Mouse (Mus musculus) T-cell, adult 66 days (primary cell): ENCODE measurements around the gene Nat8. TPM values are rescaled to one million over a fixed set of nuclear protein-coding genes. Genes with fewer than 3 reads are reported as not detected.

Source experiments
- total RNA-seq, 2 experiments: library from RNA; stranded (reverse); gene quantifications; 3 replicates in 1 of 2; 4 replicates in 1 of 2; pipeline ENCODE4 v1.2.4; 2023

The Nat8 gene
- total RNA-seq, result not detected

DNA sequence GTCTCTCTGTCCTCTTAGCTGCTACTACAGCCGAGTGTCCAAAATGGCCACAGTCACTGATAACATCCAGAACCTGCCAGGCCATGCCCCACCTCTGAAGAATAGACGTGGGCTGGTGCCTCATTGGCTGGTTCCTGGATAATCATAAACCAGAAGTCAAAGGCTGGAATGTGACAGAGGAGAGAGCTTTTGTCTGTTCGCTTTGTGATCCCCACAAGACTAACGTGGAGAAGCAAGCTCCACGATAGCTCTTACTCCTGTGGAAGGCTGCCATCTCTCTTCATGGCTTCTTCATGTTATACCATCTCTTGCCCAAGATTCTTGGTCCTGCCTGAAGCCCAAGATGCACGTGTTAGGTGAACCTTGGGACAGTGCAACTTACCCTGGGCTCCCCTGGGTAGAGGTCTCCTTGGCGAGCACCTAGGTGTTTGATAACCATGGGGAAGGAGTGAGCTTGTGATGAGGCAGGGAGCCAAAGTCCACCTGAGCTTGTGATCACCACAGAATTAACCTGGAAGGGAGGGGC is at the start of gene Nat8:
Gene Nat8 (minus strand): TSS at position 287 of the 526 bp plus-strand sequence.

DNA sequence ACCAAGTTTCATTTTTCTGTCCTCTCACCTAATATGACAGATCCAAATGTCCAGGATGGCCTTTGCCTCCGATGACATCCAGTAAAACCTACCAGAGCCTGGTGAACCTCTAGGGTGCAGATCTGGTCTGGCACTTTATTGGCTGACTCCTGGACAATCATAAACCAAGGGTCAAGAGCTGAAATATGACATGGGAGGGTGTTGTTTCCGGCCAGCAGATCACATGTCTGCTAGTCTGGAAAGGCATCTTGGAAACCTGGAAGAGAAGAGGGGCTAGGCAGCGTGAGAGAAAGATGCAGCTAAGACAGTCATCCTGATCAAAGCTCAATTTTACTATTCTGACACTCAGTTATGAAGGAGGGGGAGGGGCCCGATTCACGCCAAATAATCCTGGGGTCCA is 37.1 kb upstream of the Nat8 start, which contains the start of gene Nat8f2:
Gene Nat8f2 (minus strand): TSS at position 153 of the 400 bp plus-strand sequence.

DNA sequence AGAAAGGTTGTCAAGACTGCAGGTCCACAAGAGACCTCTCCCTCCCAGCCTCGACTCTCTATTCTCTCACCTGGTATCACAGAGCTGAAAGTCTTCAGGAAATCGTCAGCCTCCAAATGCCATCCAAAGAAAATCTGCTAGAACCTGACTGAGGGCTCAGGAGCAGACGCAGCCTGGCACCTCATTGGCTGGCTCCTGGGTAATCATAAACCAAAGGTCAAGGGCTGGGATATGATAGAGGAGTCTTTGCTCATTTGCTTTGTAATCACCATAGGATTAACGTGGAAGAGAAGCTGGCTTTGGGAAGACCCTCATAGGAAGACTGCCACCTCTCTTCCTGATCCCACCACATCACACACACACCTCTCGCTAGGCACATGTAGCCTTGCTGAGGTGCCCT is 11.0 kb downstream of the Nat8 start, which contains the start of the genes Nat8f6 and Nat8f5:
Gene Nat8f6 (minus strand): TSS at position 118 of the 400 bp plus-strand sequence.
Gene Nat8f5 (minus strand): TSS at position 136 of the 400 bp plus-strand sequence.

Other genes with a start within 250 kb of the Nat8 start
- gene Alms1, start 244.6 kb downstream of the Nat8 start, total RNA-seq, result 1 to 10 TPM; 3.2 to 4.3 TPM
- not detected for gene Nat8f7, start 118.9 kb downstream of the Nat8 start, total RNA-seq
- gene Nat8f3, start 66.3 kb downstream of the Nat8 start, total RNA-seq, result not detected
- not detected for gene Nat8f6, start 11.1 kb downstream of the Nat8 start, total RNA-seq
- not detected for gene Nat8f5, start 11.1 kb downstream of the Nat8 start, total RNA-seq
- under 1 TPM; 0.73 to 0.74 TPM for gene Nat8f2, start 37.1 kb upstream of the Nat8 start, total RNA-seq
- 1 to 10 TPM; 3.1 to 4.0 TPM for gene Nat8f4, start 72.8 kb upstream of the Nat8 start, total RNA-seq
- gene Tprkb, start 79.8 kb upstream of the Nat8 start, total RNA-seq, result 10 to 100 TPM; 24.6 to 27.0 TPM
- 1 to 10 TPM; 1.7 to 3.6 TPM for gene Nat8f1, start 83.6 kb upstream of the Nat8 start, total RNA-seq
- 100 to 1,000 TPM; 252 to 260 TPM for gene Dusp11, start 129.6 kb upstream of the Nat8 start, total RNA-seq
- not detected for gene Figla, start 184.1 kb upstream of the Nat8 start, total RNA-seq
- gene Add2, start 196.6 kb upstream of the Nat8 start, total RNA-seq, result 1 to 10 TPM in 1 of 2 experiments, under 1 TPM in 1; 0.98 to 2.0 TPM